Mouse (Mus musculus) spleen, postnatal 10 days (tissue): ENCODE data around the gene Ears2.

ENCODE experiments used
- DNase-seq, 2 experiments: peaks; one replicate each; pipeline ENCODE4 v3.0.0; 2021 to 2022; ENCODE audit warnings: low spot score in 2 of 2

Ears2 gene

DNA sequence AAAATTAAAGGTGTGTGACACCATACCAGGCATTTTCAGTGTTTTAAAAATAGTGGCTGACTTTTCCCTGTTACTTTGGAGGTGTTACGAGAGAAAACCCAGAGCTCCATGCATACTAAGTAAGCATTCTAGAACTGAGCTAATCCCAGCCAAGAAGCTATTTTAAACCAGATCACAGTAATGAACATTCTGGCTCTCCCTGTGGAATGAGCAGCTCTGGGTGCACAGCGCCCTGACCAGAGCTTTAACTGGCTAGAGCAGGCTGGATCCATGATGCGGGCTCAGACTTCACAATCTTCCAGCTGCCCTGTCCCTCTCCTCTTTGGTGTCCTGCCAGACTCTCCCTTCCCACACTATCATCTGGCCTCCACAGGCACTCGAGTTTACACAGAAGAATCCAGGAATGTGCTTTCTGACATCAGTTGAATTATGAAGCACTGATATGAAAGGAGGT is 21.9 kb downstream of the Ears2 start:
- DNase-seq = no peak

- DNase-seq = no peak
Observed at GRCm38 (mm10) chr7:122044106-122044505, 23.0 kb downstream of the Ears2 start.

DNA sequence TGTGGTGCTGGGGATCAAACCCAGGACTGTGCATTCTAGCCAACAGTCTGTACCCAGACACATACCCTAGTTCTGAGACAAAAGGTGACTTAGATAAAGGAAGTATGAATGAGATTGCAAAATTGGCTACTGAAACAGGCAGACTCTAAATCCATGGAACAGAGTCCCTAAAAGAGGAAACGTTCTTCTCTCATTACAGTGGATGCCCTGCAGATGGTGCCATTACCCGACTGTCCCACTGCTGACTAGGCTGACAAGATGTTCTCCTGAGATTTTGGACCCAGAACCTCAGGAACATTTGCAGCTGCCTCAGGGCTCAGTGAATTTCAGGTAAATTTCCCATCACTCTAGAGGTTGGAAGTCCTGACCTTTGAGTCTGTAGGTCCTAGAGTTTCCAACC is 32.7 kb downstream of the Ears2 start:
- no peak for DNase-seq

- DNase-seq = no peak
Observed at GRCm38 (mm10) chr7:122033371-122033770, 33.7 kb downstream of the Ears2 start.

DNA sequence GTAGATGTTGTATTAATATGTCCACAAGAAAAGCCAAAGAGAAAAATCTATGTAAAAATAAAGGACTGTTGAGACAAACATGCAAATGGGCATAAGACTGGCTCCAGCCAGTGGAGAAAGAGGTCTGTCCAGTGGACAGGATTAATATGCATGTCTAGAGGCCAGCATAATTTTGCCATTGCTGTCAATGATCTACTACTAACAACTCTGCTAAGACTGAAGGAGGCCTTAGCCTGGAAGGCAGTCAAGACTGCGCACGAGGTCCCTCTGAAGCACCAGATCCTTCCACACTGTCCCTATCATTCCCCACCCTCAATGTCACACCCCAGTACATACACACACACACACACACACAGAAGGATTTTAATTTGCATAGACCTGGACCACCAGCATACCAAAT is 44.9 kb downstream of the Ears2 start:
- DNase-seq = no peak

DNA sequence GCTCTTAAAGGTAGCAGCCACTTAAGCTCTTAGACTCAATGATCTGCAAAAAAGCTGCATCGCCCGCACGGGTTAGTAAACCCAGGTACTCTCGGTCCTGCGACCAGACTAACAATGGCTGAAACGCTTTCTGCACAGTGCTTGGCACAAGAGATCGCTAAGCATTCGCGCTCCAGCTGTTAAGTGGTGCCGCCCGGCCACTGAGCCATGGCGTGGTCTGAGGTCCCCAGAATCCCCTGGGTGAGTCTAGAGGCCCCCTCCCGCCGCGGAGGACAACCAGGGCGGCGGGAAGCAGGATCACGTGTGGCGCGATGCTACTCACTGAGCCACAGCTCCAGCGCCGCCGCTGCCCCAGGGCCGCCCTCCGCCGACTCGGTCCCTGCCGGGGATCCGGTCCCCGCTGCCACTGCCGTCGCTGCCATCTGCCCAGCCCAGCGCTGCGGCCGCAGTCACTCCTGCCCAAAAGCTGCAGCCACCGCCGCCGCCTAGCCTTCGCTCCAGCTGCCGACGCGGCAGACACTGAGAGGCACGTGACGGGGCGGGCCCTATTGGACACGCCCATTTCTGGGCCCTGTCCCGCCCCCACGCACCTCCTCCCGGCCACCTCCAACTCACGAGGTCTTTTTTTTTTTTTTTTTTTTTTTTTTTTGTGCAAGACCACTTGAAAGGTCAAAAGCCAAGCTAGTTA is 46.3 kb downstream of the Ears2 start, which contains the start of gene Gga2:
TSS of gene Gga2 (minus strand) at position 556 of the 688 bp plus-strand sequence.
- peak; percentile 79 to 91 for DNase-seq

GRCm38 (mm10) chr7:122020273-122020666 is 46.8 kb downstream of the Ears2 start:
- no peak for DNase-seq

- DNase-seq = no peak
Observed at GRCm38 (mm10) chr7:122018978-122019377, 48.1 kb downstream of the Ears2 start.

DNA sequence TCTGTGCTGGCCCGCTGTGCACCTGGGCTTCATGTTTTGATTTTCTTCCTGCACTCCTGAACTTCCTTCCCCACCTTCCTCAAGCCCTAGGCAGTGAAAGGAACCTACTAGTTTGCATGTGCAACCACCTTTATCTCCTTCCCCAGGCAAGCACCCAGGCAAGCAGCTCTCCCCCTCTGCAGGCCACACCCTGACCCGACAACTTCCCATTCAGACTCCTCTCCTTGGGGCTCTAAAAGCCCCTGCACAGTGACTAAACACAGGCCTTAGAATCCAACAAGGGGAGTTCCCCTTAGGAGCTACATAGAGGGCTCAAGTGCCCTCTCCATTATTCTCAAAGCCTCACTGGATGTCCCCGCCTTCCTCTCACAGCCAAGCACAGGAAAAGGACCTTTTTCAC is 48.8 kb downstream of the Ears2 start:
- peak; percentile 26 to 64 for DNase-seq

DNA sequence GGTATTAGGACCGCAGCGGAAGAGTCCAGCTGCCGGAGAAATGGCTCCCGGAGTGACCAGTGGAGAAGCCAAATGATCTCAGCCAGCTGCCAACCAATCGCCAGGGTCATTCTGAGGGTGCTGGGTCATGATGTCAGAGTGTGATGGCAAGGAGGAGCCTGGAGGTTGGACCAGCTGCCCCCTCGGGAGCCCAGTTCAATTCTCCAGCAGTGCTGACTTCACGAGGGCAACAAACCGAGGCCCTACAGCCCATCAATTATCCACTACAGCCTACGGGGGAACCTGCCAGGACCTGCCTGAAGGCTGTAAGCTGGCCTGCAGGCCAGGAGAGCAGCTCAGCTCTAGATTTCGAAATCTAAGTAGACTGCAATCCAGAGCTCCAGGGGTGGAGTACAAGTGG is 51.3 kb downstream of the Ears2 start:
- DNase-seq = no peak

DNA sequence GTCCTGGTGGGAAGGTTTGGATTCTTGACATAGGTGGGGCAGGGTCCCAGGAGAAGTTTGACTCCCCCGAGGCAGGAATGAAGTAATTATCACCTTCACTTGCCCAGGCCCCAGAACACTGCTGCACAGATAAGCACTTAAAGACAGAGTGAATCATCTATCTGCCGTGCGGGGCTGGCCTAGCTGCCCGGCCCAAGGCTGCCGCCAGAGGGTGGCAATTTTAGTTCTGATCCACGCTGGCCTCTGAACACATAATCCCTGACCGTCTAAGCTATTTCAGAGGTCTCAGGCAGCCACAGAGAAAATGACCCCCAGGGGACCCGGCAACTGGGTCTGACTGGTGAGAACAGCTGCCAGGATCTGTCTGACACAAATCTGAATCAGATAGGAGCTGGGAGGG is 52.0 kb downstream of the Ears2 start:
- DNase-seq = no peak

GRCm38 (mm10) chr7:122012949-122013348 is 54.1 kb downstream of the Ears2 start:
- no peak for DNase-seq

- DNase-seq = no peak
Observed at GRCm38 (mm10) chr7:122012370-122012769, 54.7 kb downstream of the Ears2 start.

GRCm38 (mm10) chr7:122000396-122000795 is 66.7 kb downstream of the Ears2 start:
- DNase-seq = no peak

GRCm38 (mm10) chr7:121995961-121996360 is 71.1 kb downstream of the Ears2 start:
- no peak for DNase-seq
